Mouse (Mus musculus) E14TG2a.4 (cell line): ENCODE results near the gene Kif13a.

Source experiments
- CTCF ChIP-seq: conservative IDR thresholded peaks from 2 replicates; pipeline ENCODE4 v1.5.1; 2014; ENCODE audit warnings: low read length
- NANOG ChIP-seq: IDR thresholded peaks from 2 replicates; pipeline ENCODE4 v1.6.1; 2014; ENCODE audit warnings: borderline replicate concordance, low read length, mixed read lengths

GRCm38 (mm10) chr13:46970286-46970945 is 40.7 kb upstream of the Kif13a start:
- TF ChIP-seq CTCF (no peak), NANOG (no peak)
